Mouse (Mus musculus): ENCODE measurements around the gene Tmc7.

DNA sequence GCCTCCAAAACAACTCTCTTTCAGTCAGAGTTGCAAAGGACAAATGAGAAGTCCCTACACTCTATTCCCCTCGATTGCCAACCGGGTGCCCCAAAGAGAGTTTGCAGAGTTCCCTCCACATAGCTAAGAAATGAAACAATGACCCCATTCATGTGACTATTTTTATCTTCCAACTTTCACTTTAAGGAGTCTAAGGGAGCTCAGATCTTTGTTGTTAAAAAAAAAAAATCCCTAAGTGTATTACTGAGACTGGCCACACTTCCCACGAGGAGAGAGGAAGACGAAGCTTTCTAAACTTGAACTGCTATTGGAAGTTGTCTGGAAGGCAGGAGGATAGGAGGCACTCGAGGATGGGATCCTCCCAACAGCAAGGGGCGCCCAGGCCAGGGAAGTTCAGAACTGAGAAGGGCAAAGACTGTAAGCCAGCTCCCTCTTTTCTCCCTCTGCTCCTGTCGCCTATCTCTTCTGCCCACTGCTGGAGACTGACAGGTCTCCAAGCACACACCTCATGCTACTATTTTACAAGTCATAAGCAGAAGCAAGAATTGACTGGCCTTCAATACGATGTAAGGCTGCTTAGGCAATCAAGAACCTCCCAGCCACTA, 96.4 kb downstream of the Tmc7 start:
- no peak for TF ChIP-seq CTCF (conservative IDR thresholded peaks at IDR 0.05; ENCODE audit: low read length)
- TF ChIP-seq POU5F1 (IDR thresholded peaks at IDR 0.05; ENCODE audit: borderline replicate concordance, low read length), result no peak
